Mouse (Mus musculus) cerebellum, adult 11-12 months (tissue): ENCODE data around the gene Tnfsf9.

ENCODE experiments used
- DNase-seq: peaks from one replicate; pipeline ENCODE4 v3.0.0; 2022

Tnfsf9 gene

DNA sequence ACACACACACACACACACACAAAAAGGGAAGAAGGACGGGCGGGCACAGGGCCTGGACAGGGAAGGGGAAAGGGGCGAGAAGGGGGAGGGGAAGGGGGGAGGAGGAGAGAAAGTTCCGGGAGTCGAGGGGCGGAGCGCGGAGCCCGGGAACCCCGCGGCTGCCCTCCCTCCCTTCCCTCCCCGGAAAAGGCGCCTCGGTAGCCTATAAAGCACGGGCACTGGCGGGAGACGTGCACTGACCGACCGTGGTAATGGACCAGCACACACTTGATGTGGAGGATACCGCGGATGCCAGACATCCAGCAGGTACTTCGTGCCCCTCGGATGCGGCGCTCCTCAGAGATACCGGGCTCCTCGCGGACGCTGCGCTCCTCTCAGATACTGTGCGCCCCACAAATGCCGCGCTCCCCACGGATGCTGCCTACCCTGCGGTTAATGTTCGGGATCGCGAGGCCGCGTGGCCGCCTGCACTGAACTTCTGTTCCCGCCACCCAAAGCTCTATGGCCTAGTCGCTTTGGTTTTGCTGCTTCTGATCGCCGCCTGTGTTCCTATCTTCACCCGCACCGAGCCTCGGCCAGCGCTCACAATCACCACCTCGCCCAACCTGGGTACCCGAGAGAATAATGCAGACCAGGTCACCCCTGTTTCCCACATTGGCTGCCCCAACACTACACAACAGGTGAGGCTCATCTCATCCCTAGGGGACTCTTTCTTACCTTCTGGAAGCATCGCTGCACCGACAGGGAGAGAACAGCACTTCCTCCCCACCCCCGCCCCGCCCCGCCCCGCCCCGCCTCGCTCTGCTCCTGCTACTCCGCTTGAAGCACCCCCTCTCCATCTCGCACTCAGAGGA, at the start of gene Tnfsf9:
Tnfsf9 (plus strand) TSS at position 145 of the 854 bp plus-strand sequence.
- peak; percentile 52 for DNase-seq

GRCm38 (mm10) chr17:57056246-57056645, 48.9 kb upstream of the Tnfsf9 start:
- no peak for DNase-seq

DNA sequence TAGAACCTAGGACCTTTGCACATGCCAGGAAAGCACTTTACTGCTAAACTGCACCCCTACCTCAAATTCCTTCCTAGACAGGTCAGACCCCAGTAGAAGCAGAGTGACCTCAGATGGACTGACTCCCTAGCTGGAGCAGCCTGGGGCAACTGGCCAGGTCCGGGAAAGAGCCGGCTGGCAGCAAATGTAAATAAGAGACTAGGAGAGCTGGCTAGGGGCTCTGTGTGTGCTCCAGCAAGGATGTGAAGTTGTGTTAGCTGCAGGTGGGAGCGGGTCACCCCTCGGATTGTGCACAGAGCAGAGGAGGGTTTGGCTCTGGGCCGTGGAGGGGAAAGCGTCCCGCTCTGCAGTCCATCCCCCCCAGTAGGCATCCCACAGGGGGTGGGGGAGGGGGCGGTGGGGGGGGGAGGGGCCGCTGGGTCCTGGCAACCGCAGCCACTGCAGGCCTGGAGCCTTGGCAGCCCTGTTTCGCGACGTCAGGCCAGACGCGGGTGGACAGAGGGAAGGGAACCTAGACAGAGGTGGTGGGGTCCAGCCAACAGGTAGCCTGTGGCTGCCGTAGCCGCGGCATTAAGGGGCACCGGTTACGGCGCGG, 46.1 kb upstream of the Tnfsf9 start, which contains the start of gene Crb3:
Crb3 (plus strand) TSS at position 215 of the 595 bp plus-strand sequence.
- DNase-seq = peak; percentile 83

DNA sequence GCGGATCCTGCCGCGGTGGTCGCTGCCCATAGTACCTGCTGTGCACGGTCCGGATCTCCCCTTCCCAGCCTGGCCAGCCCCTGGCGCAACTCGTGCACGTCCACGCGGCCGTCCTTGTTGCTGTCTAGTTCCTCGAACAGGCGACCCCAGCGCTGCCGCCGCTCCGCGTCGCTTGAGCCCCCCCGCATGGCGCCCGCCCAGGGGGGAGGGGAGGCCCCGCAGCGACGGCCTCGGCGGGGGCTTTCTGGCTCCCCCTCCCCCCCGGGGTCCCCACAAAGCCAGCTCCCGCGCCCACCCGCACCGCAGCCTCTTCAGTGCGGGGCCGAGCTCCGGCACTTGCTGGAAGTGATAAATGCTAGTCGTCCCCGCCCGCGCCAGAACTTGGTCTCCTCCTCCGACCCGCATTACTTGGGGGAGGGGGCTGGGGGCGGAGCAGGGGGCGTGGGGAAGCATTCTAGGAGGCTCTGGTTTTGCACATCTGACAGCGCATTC, 45.6 kb upstream of the Tnfsf9 start, which contains the start of gene Slc25a23:
Slc25a23 (minus strand) TSS at position 378 of the 492 bp plus-strand sequence.
- peak; percentile 84 for DNase-seq

GRCm38 (mm10) chr17:57060231-57060801, 44.8 kb upstream of the Tnfsf9 start:
- peak; percentile 99 for DNase-seq

DNA sequence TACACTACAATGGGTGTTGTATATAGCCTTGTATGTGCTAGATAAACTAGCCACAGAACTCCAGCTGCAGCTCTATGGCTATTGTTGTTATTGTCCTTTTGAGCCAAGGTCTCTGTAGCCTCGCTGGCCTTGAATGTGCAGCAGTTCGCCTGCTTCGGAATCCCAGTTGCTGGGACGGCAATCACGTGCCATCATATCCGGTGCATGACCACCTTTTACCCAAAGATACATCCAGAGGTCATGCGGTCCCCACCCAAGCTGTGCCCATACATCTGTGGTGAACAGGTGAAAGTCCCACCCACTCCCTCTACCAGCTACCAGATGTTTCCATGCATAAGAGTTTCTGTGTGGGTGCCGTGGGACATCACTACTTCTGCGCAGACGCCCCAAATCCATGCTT, 44.1 kb upstream of the Tnfsf9 start:
- DNase-seq = peak; percentile 71

- DNase-seq = peak; percentile 84
Observed at GRCm38 (mm10) chr17:57062011-57062521, 43.1 kb upstream of the Tnfsf9 start.

- no peak for DNase-seq
Observed at GRCm38 (mm10) chr17:57062548-57062947, 42.6 kb upstream of the Tnfsf9 start.

DNA sequence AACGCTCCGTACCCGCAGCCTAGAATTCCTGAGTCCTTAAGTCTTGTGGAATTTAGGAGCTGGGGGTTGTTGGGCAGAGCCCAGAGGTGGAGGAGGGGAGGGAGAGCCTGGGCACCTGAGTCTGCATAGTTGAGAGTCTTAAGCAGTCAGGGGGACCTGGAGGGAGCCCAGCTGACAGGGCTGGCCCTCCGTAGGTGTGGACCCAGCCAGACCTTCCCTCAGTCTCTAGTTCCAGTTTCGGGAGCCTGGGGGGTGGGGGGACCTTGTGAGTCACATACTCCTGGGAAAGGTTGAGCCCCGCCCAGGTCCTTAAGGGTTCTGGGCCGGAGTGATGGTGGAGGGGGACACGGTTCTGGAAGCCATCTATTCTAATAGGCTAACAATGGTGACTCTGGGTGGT, 42.1 kb upstream of the Tnfsf9 start:
- no peak for DNase-seq

- no peak for DNase-seq
Observed at GRCm38 (mm10) chr17:57066908-57067307, 38.2 kb upstream of the Tnfsf9 start.

DNA sequence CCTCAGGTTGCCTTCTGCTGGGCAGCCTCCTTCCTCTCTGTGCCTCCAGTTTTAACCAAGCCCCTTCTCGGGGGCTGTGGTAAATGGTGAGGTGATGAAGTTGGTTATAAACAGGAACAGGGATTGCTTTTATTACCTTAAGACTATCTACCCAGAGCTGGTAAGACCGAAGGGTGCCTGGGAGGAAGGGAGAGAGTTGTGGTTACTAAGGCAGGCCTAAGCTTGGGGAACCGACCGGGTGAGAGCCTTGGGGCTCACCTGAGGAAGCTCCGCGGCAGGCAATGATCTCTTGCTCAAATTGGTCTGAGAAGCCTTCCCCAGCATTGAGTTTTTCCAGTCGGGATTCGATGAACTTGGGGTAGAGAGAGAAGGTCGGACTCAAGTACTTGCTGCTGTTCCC, 34.9 kb upstream of the Tnfsf9 start:
- DNase-seq = no peak

DNA sequence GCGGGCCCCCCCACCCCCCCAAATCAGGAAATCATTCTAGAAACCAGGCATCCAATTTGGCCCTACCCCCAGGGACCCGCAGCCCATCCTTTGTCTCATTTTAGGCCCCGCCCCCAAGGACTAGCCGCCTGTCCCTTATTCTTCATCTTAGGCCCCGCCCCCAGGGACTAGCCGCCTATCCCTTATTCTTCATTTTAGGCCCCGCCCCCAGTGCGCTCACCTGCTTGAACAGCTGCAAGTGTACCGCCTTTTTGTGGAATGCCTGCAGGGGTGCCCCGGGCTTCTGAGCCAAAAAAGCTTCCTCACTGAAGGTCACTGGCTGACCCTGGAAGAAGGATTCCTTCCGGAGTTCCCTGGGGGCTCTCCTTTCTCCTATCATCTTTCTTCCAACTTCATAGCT, 34.4 kb upstream of the Tnfsf9 start:
- DNase-seq = peak; percentile 29

GRCm38 (mm10) chr17:57076916-57077315, 28.2 kb upstream of the Tnfsf9 start:
- no peak for DNase-seq

DNA sequence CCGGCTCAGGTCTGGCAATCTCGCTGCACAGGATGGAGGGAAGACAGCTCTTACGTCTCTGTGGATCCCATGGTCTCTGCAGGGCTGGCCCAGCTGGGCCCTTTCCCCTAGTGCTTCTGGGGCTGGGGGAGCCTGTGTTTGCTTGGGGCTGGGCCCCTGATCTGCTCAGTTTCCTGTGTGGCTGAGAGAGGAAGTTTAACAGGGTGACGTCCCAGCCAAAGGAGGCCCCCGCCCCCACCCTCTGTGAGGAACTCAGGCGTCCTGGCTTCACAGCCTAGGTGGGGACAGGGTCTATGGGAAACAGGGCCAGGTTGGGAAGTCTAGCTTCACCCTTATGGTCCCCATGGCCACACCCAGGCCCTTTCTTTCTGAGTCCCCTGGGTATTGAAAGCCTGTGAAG, 26.8 kb upstream of the Tnfsf9 start, which contains the start of gene Dennd1c:
Dennd1c (minus strand) TSS at position 179 of the 400 bp plus-strand sequence.
- peak; percentile 32 for DNase-seq

DNA sequence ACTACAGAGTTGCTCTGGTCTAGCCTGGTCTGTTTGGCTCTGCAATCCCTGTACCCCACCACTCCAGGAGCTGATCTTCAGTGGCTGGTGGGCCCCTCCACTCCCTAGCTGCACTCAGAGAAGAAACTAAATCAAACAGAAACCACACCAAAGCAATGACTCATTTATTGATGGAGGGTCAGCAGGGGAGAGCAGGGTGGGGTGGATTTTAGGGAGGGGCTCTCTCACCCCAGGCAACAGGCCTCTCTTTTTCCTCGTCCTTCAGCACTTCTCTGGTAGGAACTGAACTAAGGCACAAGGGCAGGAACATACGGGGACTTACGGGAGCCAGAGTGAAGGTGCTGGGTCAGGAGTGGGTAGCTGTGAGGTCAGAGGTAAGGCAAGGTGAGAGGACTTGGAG, 25.2 kb upstream of the Tnfsf9 start:
- peak; percentile 19 for DNase-seq

- peak; percentile 62 for DNase-seq
Observed at GRCm38 (mm10) chr17:57081234-57081842, 23.8 kb upstream of the Tnfsf9 start.

DNA sequence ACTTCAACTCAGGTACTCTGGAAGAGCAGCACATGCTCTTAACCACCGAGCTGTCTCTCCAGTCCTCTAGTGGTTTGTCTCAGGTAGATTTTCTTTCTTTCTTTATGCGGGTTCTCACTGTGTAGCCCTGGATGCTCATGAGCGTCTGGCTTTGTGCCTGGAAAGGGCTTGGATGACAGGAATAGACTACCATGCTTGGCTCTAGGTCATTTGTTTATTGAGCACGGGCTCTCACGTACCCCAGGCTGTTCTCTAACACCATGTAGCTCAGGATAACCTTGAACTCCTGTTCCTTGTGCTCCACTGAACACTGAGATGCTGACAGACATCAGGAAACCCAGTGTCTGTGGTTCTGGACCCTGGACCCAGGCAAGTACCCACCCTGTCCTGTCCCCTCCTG, 22.6 kb upstream of the Tnfsf9 start:
- DNase-seq = peak; percentile 78

GRCm38 (mm10) chr17:57085970-57086757, 19.0 kb upstream of the Tnfsf9 start:
- DNase-seq = peak; percentile 98

- DNase-seq = peak; percentile 95
Observed at GRCm38 (mm10) chr17:57087049-57087832, 17.9 kb upstream of the Tnfsf9 start, which contains the start of gene Tubb4a. Gene Tubb4a, minus strand, starts transcription at chr17:57087782.

DNA sequence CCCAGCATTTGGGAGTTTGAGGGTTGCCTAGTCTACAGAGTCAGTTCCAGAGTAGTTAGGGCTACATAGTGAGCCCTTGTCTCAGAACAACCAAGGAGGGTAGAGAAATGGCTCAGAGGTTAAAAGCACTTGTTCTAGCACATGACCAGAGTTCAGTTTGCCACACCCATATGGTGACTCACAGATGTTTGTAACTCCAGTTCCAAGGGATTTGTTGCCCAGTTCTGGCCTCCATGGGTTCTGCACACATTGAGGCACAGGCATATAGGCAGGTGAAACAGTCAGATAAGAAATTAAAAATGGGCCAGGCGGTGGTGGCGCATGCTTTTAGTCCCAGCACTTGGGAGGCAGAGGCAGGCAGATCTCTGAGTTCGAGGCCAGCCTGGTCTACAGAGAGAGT, 10.9 kb upstream of the Tnfsf9 start:
- no peak for DNase-seq
